Mouse (Mus musculus): ENCODE data around the gene Hes3. TPM values are rescaled to one million over a fixed set of nuclear protein-coding genes. Genes with fewer than 3 reads are reported as not detected.

Hes3 gene
- polyA plus RNA-seq, 1 experiment = not detected

- TF ChIP-seq POLR2A (IDR thresholded peaks at IDR 0.05; ENCODE audit: borderline replicate concordance, control insufficient read depth, low read depth, low read length) (no peak), CTCF (IDR thresholded peaks at IDR 0.05; ENCODE audit: control insufficient read depth, insufficient read depth, low read length) (no peak)
Observed at GRCm38 (mm10) chr4:152326543-152326942, 35.1 kb upstream of the Hes3 start.

GRCm38 (mm10) chr4:152325574-152326411 lies 34.3 kb upstream of the Hes3 start, which contains the start of gene Rpl22:
Rpl22 (plus strand) TSS chr4:152325742.
- Histone ChIP-seq H3K4me1 (ENCODE audit: control insufficient read depth, insufficient read depth, low read length) (peaks cover 1% of the 10 kb centered on the region; the same call in 1 of the 2 replicates), H3K27ac (ENCODE audit: control insufficient read depth, insufficient read depth, low read depth, low read length, poor library complexity) (peak within 1 kb of the TSS; percentile 42; the same call in 1 of the 2 replicates), H3K4me3 (replicated peaks; ENCODE audit: control insufficient read depth, low read depth, low read length) (peak within 1 kb of the TSS; percentile 92)
- TF ChIP-seq POLR2A (IDR thresholded peaks at IDR 0.05; ENCODE audit: borderline replicate concordance, control insufficient read depth, low read depth, low read length) (peak; percentile 73; the same call in 1 of the 2 replicates), CTCF (IDR thresholded peaks at IDR 0.05; ENCODE audit: control insufficient read depth, insufficient read depth, low read length) (peak; percentile 15; the same call in 1 of the 2 replicates)
- WGBS = under 1% methylated on average over 70 of the region's 70 CpGs

More at GRCm38 (mm10) chr4:152326543-152326942, 35.1 kb upstream of the Hes3 start:
- peaks cover 1% of the 10 kb centered on the region; the same call in 1 of the 2 replicates for H3K4me1 ChIP-seq (ENCODE audit: control insufficient read depth, insufficient read depth, low read length)
- H3K4me3 ChIP-seq (replicated peaks; ENCODE audit: control insufficient read depth, low read depth, low read length) = peak overlapping the region; percentile 92
- no peak overlapping the region for H3K27ac ChIP-seq (ENCODE audit: control insufficient read depth, insufficient read depth, low read depth, low read length, poor library complexity)
- WGBS = 2% methylated on average over 11 of the region's 11 CpGs

GRCm38 (mm10) chr4:152324641-152325562 lies 33.4 kb upstream of the Hes3 start:
- H3K4me1 ChIP-seq (ENCODE audit: control insufficient read depth, insufficient read depth, low read length) = peaks cover 1% of the 10 kb centered on the region; the same call in 1 of the 2 replicates
- WGBS = 48% methylated on average over 16 of the region's 16 CpGs
- H3K27ac ChIP-seq (ENCODE audit: control insufficient read depth, insufficient read depth, low read depth, low read length, poor library complexity) = no peak overlapping the region
- peak overlapping the region; percentile 92 for H3K4me3 ChIP-seq (replicated peaks; ENCODE audit: control insufficient read depth, low read depth, low read length)
- TF ChIP-seq POLR2A (IDR thresholded peaks at IDR 0.05; ENCODE audit: borderline replicate concordance, control insufficient read depth, low read depth, low read length) = no peak
- TF ChIP-seq CTCF (IDR thresholded peaks at IDR 0.05; ENCODE audit: control insufficient read depth, insufficient read depth, low read length) = no peak

- WGBS = 74% methylated on average over 5 of the region's 5 CpGs
- Histone ChIP-seq H3K4me3 (replicated peaks; ENCODE audit: control insufficient read depth, low read depth, low read length) (no peak overlapping the region), H3K27ac (ENCODE audit: control insufficient read depth, insufficient read depth, low read depth, low read length, poor library complexity) (no peak overlapping the region), H3K4me1 (ENCODE audit: control insufficient read depth, insufficient read depth, low read length) (no peaks in the 10 kb centered on the region)
- TF ChIP-seq POLR2A (IDR thresholded peaks at IDR 0.05; ENCODE audit: borderline replicate concordance, control insufficient read depth, low read depth, low read length) (no peak), CTCF (IDR thresholded peaks at IDR 0.05; ENCODE audit: control insufficient read depth, insufficient read depth, low read length) (no peak)
Observed at GRCm38 (mm10) chr4:152321464-152321863, 30.0 kb upstream of the Hes3 start.

GRCm38 (mm10) chr4:152318517-152319234 lies 27.2 kb upstream of the Hes3 start, which contains the start of gene Rnf207:
Rnf207 (minus strand) TSS chr4:152318993.
- Histone ChIP-seq H3K4me3 (replicated peaks; ENCODE audit: control insufficient read depth, low read depth, low read length) (no peak within 1 kb of the TSS), H3K4me1 (ENCODE audit: control insufficient read depth, insufficient read depth, low read length) (no peaks in the 10 kb centered on the region), H3K27ac (ENCODE audit: control insufficient read depth, insufficient read depth, low read depth, low read length, poor library complexity) (no peak within 1 kb of the TSS)
- TF ChIP-seq POLR2A (IDR thresholded peaks at IDR 0.05; ENCODE audit: borderline replicate concordance, control insufficient read depth, low read depth, low read length) (no peak), CTCF (IDR thresholded peaks at IDR 0.05; ENCODE audit: control insufficient read depth, insufficient read depth, low read length) (peak; percentile 42; the same call in 1 of the 2 replicates)
- WGBS = 6% methylated on average over 26 of the region's 26 CpGs

- no peak for TF ChIP-seq POLR2A (IDR thresholded peaks at IDR 0.05; ENCODE audit: borderline replicate concordance, control insufficient read depth, low read depth, low read length)
- TF ChIP-seq CTCF (IDR thresholded peaks at IDR 0.05; ENCODE audit: control insufficient read depth, insufficient read depth, low read length) = no peak
- 86% methylated on average over 6 of the region's 6 CpGs for WGBS
- H3K4me1 ChIP-seq (ENCODE audit: control insufficient read depth, insufficient read depth, low read length) = no peaks in the 10 kb centered on the region
- no peak overlapping the region for H3K4me3 ChIP-seq (replicated peaks; ENCODE audit: control insufficient read depth, low read depth, low read length)
- no peak overlapping the region for H3K27ac ChIP-seq (ENCODE audit: control insufficient read depth, insufficient read depth, low read depth, low read length, poor library complexity)
Observed at GRCm38 (mm10) chr4:152317631-152318033, 26.2 kb upstream of the Hes3 start.

- no peaks in the 10 kb centered on the region for H3K4me1 ChIP-seq (ENCODE audit: control insufficient read depth, insufficient read depth, low read length)
- no peak overlapping the region; the same call in 1 of the 2 replicates for H3K27ac ChIP-seq (ENCODE audit: control insufficient read depth, insufficient read depth, low read depth, low read length, poor library complexity)
- no peak for TF ChIP-seq POLR2A (IDR thresholded peaks at IDR 0.05; ENCODE audit: borderline replicate concordance, control insufficient read depth, low read depth, low read length)
- TF ChIP-seq CTCF (IDR thresholded peaks at IDR 0.05; ENCODE audit: control insufficient read depth, insufficient read depth, low read length) = no peak
- no peak overlapping the region for H3K4me3 ChIP-seq (replicated peaks; ENCODE audit: control insufficient read depth, low read depth, low read length)
- WGBS = 3% methylated on average over 43 of the region's 43 CpGs
Observed at GRCm38 (mm10) chr4:152315498-152316213, 24.2 kb upstream of the Hes3 start.

Data from bone marrow, adult 2 months (tissue).